Mouse (Mus musculus) liver, embryonic 12.5 days (tissue): ENCODE results near the gene Spon2. TPM values are rescaled to one million over a fixed set of nuclear protein-coding genes. Genes with fewer than 3 reads are reported as not detected.

Experiments used
- ATAC-seq: fragments of 200-750 bp; cut with Nextera tagmentation; 2 replicates; pipeline ENCODE4 v1.8.0; 2017; ENCODE audit warnings: moderate number of reproducible peaks, mild to moderate bottlenecking, moderate library complexity
- H3K27ac ChIP-seq: fragments of 300-500 bp; sonication (generic); 2 replicates; pipeline ENCODE4 v1.5.1; 2016; ENCODE audit warnings: mild to moderate bottlenecking
- H3K27me3 ChIP-seq: fragments of 300-500 bp; sonication (generic); replicated peaks from 2 replicates; pipeline ENCODE4 v1.6.1; 2016; ENCODE audit warnings: mild to moderate bottlenecking, moderate library complexity
- H3K36me3 ChIP-seq: fragments of 300-500 bp; sonication (generic); 2 replicates; pipeline ENCODE4 v1.6.1; 2016; ENCODE audit warnings: mild to moderate bottlenecking, moderate library complexity
- H3K4me1 ChIP-seq: fragments of 300-500 bp; sonication (generic); 2 replicates; pipeline ENCODE4 v1.6.1; 2016
- H3K4me2 ChIP-seq: fragments of 300-500 bp; sonication (generic); 2 replicates; pipeline ENCODE4 v1.6.1; 2016; ENCODE audit warnings: mild to moderate bottlenecking, moderate library complexity
- H3K4me3 ChIP-seq: fragments of 300-500 bp; sonication (generic); 2 replicates; pipeline ENCODE4 v1.5.1; 2016; ENCODE audit warnings: mild to moderate bottlenecking, moderate library complexity
- H3K9ac ChIP-seq: fragments of 300-500 bp; sonication (generic); 2 replicates; pipeline ENCODE4 v1.6.1; 2016; ENCODE audit warnings: mild to moderate bottlenecking, moderate library complexity
- H3K9me3 ChIP-seq: fragments of 300-500 bp; sonication (generic); replicated peaks from 2 replicates; pipeline ENCODE4 v1.6.1; 2016; ENCODE audit warnings: mild to moderate bottlenecking, moderate library complexity
- WGBS: fragments of 180-500 bp; shearing (Covaris S2); methylation state at CpG from one replicate; pipeline ENCODE4 v1.1.7; 2016; ENCODE audit not compliant: insufficient replicate concordance; 5-methylcytosine and 5-hydroxymethylcytosine counted together
- polyA plus RNA-seq: library from polyadenylated mRNA; unstranded; fragments of >200 nt; fragmentation: Nextera tagmentation; extraction: Ambion mirVana; gene quantifications from 2 replicates; pipeline ENCODE4 v1.2.1, GENCODE M21; 2016

Spon2 gene
- polyA plus RNA-seq, 1 experiment from 2014 or later = 5.4 TPM

- no peaks in the 10 kb centered on the region for H3K36me3 ChIP-seq
- no peak for ATAC-seq
These were observed 22.9 kb downstream of the Spon2 start for GRCm38 (mm10) chr5:33195246-33195852.

GRCm38 (mm10) chr5:33193567-33193966 lies 24.7 kb downstream of the Spon2 start:
- H3K4me3 ChIP-seq = no peak overlapping the region
- H3K4me2 ChIP-seq = no peak overlapping the region
- 10% methylated on average over 7 of the region's 7 CpGs for WGBS
- ATAC-seq = peak; percentile 46
- H3K27me3 ChIP-seq = no peaks in the 10 kb centered on the region; the same call in 1 of the 2 replicates
- H3K9ac ChIP-seq = no peak overlapping the region
- no peak overlapping the region for H3K27ac ChIP-seq
- peaks cover 9% of the 10 kb centered on the region for H3K4me1 ChIP-seq
- no peaks in the 10 kb centered on the region for H3K9me3 ChIP-seq
- H3K36me3 ChIP-seq = no peaks in the 10 kb centered on the region

More at GRCm38 (mm10) chr5:33195246-33195852, 22.9 kb downstream of the Spon2 start:
- Histone ChIP-seq H3K4me1 (peaks cover 9% of the 10 kb centered on the region), H3K9me3 (no peaks in the 10 kb centered on the region), H3K4me2 (no peak overlapping the region), H3K9ac (no peak overlapping the region), H3K4me3 (no peak overlapping the region), H3K27me3 (no peaks in the 10 kb centered on the region; the same call in 1 of the 2 replicates), H3K27ac (no peak overlapping the region)
- 71% methylated on average over 9 of the region's 9 CpGs for WGBS

Other genes with a start within 250 kb of the Spon2 start
- gene Ywhah, start 199.6 kb downstream of the Spon2 start, polyA plus RNA-seq = 282 and 294 TPM in 2 replicates
- gene Slc5a1, start 114.2 kb downstream of the Spon2 start, polyA plus RNA-seq = not detected in 2 replicates
- gene Ctbp1, start 56.5 kb upstream of the Spon2 start, polyA plus RNA-seq = 279 and 296 TPM in 2 replicates
- gene Maea, start 117.1 kb upstream of the Spon2 start, polyA plus RNA-seq = 64.2 and 67.7 TPM in 2 replicates
- 3.5 and 3.6 TPM in 2 replicates for gene Uvssa, start 160.1 kb upstream of the Spon2 start, polyA plus RNA-seq
- not detected in 2 replicates for gene Nkx1-1, start 215.5 kb upstream of the Spon2 start, polyA plus RNA-seq